Mouse (Mus musculus): Measurements from ENCODE around the gene Ccdc180. TPM values are rescaled to one million over a fixed set of nuclear protein-coding genes. Genes with fewer than 3 reads are reported as not detected.

Ccdc180 gene
- 0.05 TPM in 1 of 2 replicates, not detected in the other for polyA plus RNA-seq (2016; fragmentation: Nextera tagmentation; extraction: Ambion mirVana)

GRCm38 (mm10) chr4:45890066-45890761 is at the start of gene Ccdc180:
Gene Ccdc180, plus strand, starts transcription at chr4:45890303.
- Histone ChIP-seq H3K27me3 (no peaks in the 10 kb centered on the region), H3K27ac (replicated peaks) (no peak within 1 kb of the TSS), H3K9ac (replicated peaks) (no peak within 1 kb of the TSS), H3K4me2 (replicated peaks) (peak within 1 kb of the TSS; percentile 41), H3K36me3 (no peaks in the 10 kb centered on the region), H3K4me3 (no peak within 1 kb of the TSS), H3K4me1 (peaks cover 13% of the 10 kb centered on the region), H3K9me3 (no peaks in the 10 kb centered on the region)
- ATAC-seq (ENCODE audit: low FRiP score, low read depth): peak; percentile 41; the same call in 1 of the 2 replicates
- 13% methylated on average over 19 of the region's 19 CpGs for WGBS

- 0 out of 2 replicates have a peak overlapping the region, but pooled peaks have one; percentile 14 for H3K4me2 ChIP-seq (replicated peaks)
- 50% methylated on average over 14 of the region's 14 CpGs for whole genome bisulfite sequencing
- peaks cover 12% of the 10 kb centered on the region; the same call in 1 of the 2 replicates for H3K27me3 ChIP-seq
- H3K9ac ChIP-seq (replicated peaks): no peak overlapping the region
- H3K36me3 ChIP-seq: no peaks in the 10 kb centered on the region
- H3K27ac ChIP-seq (replicated peaks): no peak overlapping the region
- H3K4me3 ChIP-seq: no peak overlapping the region
- peaks cover 7% of the 10 kb centered on the region for H3K4me1 ChIP-seq
- no peak for ATAC-seq (ENCODE audit: low FRiP score, low read depth)
- H3K9me3 ChIP-seq: no peaks in the 10 kb centered on the region
Observed at GRCm38 (mm10) chr4:45844355-45844754, 45.7 kb upstream of the Ccdc180 start.

DNA sequence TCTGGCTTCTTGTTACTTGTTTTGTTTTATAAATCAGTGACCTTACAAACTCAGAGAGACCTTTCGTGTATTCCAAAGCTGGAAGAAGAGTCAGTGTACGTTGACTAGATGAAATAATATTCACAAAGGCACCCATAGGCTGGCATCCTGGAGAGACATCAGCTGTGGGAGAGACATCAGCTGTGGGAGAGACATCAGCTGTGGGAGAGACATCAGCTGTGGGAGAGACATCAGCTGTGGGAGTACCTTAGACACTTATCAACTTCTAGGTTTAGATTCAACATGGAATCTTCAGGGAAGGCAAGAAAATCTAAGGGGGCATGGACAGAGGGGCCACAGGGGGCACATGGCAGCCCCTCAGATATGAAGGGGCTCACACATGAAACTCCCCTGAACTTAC is 43.8 kb upstream of the Ccdc180 start:
- WGBS: 83% methylated on average over 2 of the region's 2 CpGs
- H3K9me3 ChIP-seq: no peaks in the 10 kb centered on the region
- peaks cover 21% of the 10 kb centered on the region; the same call in 1 of the 2 replicates for H3K27me3 ChIP-seq
- H3K9ac ChIP-seq (replicated peaks): no peak overlapping the region
- no peak overlapping the region for H3K4me2 ChIP-seq (replicated peaks)
- peaks cover 10% of the 10 kb centered on the region for H3K4me1 ChIP-seq
- no peak overlapping the region for H3K27ac ChIP-seq (replicated peaks)
- H3K36me3 ChIP-seq: no peaks in the 10 kb centered on the region
- no peak for ATAC-seq (ENCODE audit: low FRiP score, low read depth)
- H3K4me3 ChIP-seq: no peak overlapping the region

GRCm38 (mm10) chr4:45848109-45848824 is 41.8 kb upstream of the Ccdc180 start, which contains the start of gene Stra6l:
Gene Stra6l, plus strand, starts transcription at chr4:45848664.
- Histone ChIP-seq H3K9me3 (no peaks in the 10 kb centered on the region), H3K4me2 (replicated peaks) (no peak within 1 kb of the TSS), H3K27me3 (peaks cover 31% of the 10 kb centered on the region; the same call in 1 of the 2 replicates), H3K9ac (replicated peaks) (no peak within 1 kb of the TSS), H3K4me3 (no peak within 1 kb of the TSS), H3K27ac (replicated peaks) (no peak within 1 kb of the TSS), H3K4me1 (peaks cover 15% of the 10 kb centered on the region), H3K36me3 (no peaks in the 10 kb centered on the region)
- 78% methylated on average over 10 of the region's 10 CpGs for WGBS
- ATAC-seq (ENCODE audit: low FRiP score, low read depth): no peak

GRCm38 (mm10) chr4:45848825-45849156 is 41.3 kb upstream of the Ccdc180 start:
- no peak overlapping the region for H3K4me3 ChIP-seq
- no peaks in the 10 kb centered on the region for H3K9me3 ChIP-seq
- H3K27me3 ChIP-seq: peaks cover 36% of the 10 kb centered on the region; the same call in 1 of the 2 replicates
- no peak overlapping the region for H3K4me2 ChIP-seq (replicated peaks)
- no peaks in the 10 kb centered on the region for H3K36me3 ChIP-seq
- no peak for ATAC-seq (ENCODE audit: low FRiP score, low read depth)
- H3K4me1 ChIP-seq: peaks cover 15% of the 10 kb centered on the region
- 42% methylated on average over 10 of the region's 10 CpGs for WGBS
- H3K27ac ChIP-seq (replicated peaks): no peak overlapping the region
- H3K9ac ChIP-seq (replicated peaks): no peak overlapping the region

GRCm38 (mm10) chr4:45849419-45849818 is 40.7 kb upstream of the Ccdc180 start:
- Histone ChIP-seq H3K4me1 (peaks cover 15% of the 10 kb centered on the region), H3K4me3 (no peak overlapping the region), H3K27ac (replicated peaks) (no peak overlapping the region), H3K27me3 (peaks cover 39% of the 10 kb centered on the region; the same call in 1 of the 2 replicates), H3K9ac (replicated peaks) (no peak overlapping the region), H3K4me2 (replicated peaks) (no peak overlapping the region), H3K36me3 (no peaks in the 10 kb centered on the region), H3K9me3 (no peaks in the 10 kb centered on the region)
- ATAC-seq (ENCODE audit: low FRiP score, low read depth): no peak
- WGBS: 15% methylated on average over 1 of the region's 1 CpGs

GRCm38 (mm10) chr4:45851640-45852051 is 38.5 kb upstream of the Ccdc180 start:
- WGBS: 40% methylated on average over 3 of the region's 3 CpGs
- Histone ChIP-seq H3K36me3 (no peaks in the 10 kb centered on the region), H3K27me3 (peaks cover 43% of the 10 kb centered on the region; the same call in 1 of the 2 replicates), H3K4me3 (no peak overlapping the region), H3K4me1 (peaks cover 10% of the 10 kb centered on the region), H3K27ac (replicated peaks) (no peak overlapping the region), H3K4me2 (replicated peaks) (no peak overlapping the region), H3K9me3 (no peaks in the 10 kb centered on the region), H3K9ac (replicated peaks) (no peak overlapping the region)
- ATAC-seq (ENCODE audit: low FRiP score, low read depth): no peak

DNA sequence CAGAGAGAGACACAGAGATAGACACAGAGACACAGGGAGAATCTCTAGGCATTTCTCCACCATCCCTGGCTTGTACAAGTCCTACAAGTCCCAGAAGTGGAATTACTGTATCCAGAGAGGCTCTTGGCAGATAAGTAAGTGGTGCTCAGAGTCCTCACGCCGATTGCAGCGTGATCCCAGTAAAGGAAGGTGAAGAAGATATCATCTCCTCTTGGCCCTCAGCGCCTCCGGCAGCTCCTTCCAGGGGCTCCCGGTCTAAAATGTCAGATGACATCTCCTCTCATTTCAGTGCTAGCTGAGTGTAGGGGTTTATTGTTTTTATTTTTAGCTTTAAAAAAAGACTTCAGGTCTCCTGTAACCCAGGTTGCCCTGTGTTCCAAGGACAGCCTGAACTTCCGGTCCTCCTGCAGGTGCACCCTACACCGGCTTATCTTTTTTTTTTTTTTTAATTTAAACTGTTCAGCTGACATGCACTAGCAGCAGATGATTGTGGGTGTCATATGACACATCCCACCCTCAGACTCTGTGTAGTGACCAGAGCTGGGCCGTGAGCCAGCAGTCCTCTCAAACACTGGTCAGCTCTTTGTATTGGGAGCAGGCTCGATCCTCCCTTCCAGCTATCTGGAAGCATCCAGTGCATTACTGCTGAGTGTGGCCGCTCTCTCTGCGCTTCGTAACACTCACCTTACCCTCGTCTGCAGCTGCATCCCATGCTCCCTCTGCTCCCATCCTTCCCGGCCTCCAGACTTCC is 36.4 kb upstream of the Ccdc180 start:
- Histone ChIP-seq H3K27me3 (peaks cover 36% of the 10 kb centered on the region; the same call in 1 of the 2 replicates), H3K4me1 (peaks cover 10% of the 10 kb centered on the region), H3K9me3 (no peaks in the 10 kb centered on the region), H3K36me3 (no peaks in the 10 kb centered on the region), H3K27ac (replicated peaks) (no peak overlapping the region), H3K4me2 (replicated peaks) (no peak overlapping the region), H3K4me3 (no peak overlapping the region), H3K9ac (replicated peaks) (no peak overlapping the region)
- WGBS: 88% methylated on average over 15 of the region's 15 CpGs
- no peak for ATAC-seq (ENCODE audit: low FRiP score, low read depth)

DNA sequence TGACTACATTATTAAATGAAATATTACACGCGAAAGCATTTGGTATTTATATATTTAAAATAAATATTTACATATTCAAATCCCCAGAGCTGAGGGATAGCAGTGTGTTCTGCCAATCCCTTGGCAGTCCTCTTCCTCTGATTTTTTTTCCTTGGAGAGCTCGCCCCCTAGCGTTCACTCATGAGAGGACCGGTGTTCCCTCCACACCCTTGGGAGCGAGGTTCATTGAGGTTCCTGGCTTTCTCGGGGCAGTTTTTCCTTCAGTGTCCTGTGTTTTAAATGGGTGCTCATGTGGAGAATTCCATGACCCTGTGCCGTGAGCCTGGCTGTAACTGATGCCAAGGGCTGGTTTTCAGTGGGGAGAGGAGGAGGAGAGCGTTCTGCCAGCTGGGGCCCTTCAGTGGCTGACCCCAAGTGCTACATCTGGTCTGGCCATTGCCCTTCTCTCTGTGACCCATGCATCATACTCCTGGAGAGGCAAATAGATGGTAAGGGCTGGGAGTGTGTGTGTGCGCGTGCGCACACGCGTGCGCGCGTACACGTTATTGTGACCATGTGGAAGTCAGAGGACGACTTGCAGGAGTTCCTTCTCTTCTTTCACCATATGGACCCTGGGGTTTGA is 34.2 kb upstream of the Ccdc180 start:
- Histone ChIP-seq H3K4me1 (peaks cover 6% of the 10 kb centered on the region; the same call in 1 of the 2 replicates), H3K4me3 (no peak overlapping the region), H3K27me3 (peaks cover 23% of the 10 kb centered on the region), H3K9me3 (no peaks in the 10 kb centered on the region), H3K36me3 (no peaks in the 10 kb centered on the region), H3K9ac (replicated peaks) (no peak overlapping the region), H3K27ac (replicated peaks) (no peak overlapping the region), H3K4me2 (replicated peaks) (no peak overlapping the region)
- no peak for ATAC-seq (ENCODE audit: low FRiP score, low read depth)
- 49% methylated on average over 19 of the region's 19 CpGs for WGBS

GRCm38 (mm10) chr4:45861160-45861559 is 28.9 kb upstream of the Ccdc180 start:
- Histone ChIP-seq H3K9me3 (no peaks in the 10 kb centered on the region), H3K9ac (replicated peaks) (no peak overlapping the region), H3K27me3 (peaks cover 2% of the 10 kb centered on the region), H3K27ac (replicated peaks) (no peak overlapping the region), H3K36me3 (no peaks in the 10 kb centered on the region), H3K4me2 (replicated peaks) (no peak overlapping the region), H3K4me1 (no peaks in the 10 kb centered on the region), H3K4me3 (no peak overlapping the region)
- no peak for ATAC-seq (ENCODE audit: low FRiP score, low read depth)
- 57% methylated on average over 5 of the region's 5 CpGs for WGBS

GRCm38 (mm10) chr4:45867416-45867815 is 22.7 kb upstream of the Ccdc180 start:
- H3K27me3 ChIP-seq: peaks cover 9% of the 10 kb centered on the region; the same call in 1 of the 2 replicates
- H3K4me2 ChIP-seq (replicated peaks): no peak overlapping the region
- H3K4me3 ChIP-seq: no peak overlapping the region
- H3K4me1 ChIP-seq: peaks cover 6% of the 10 kb centered on the region; the same call in 1 of the 2 replicates
- H3K9ac ChIP-seq (replicated peaks): no peak overlapping the region
- ATAC-seq (ENCODE audit: low FRiP score, low read depth): no peak
- H3K36me3 ChIP-seq: no peaks in the 10 kb centered on the region
- 61% methylated on average over 8 of the region's 8 CpGs for WGBS
- no peaks in the 10 kb centered on the region for H3K9me3 ChIP-seq
- H3K27ac ChIP-seq (replicated peaks): no peak overlapping the region

All from midbrain, embryonic 12.5 days (tissue).